Mouse (Mus musculus) urinary bladder, adult 2 months (tissue): ENCODE data around the gene Gm42742. TPM values are rescaled to one million over a fixed set of nuclear protein-coding genes. Genes with fewer than 3 reads are reported as not detected.
A peak's percentile ranks its signal among the peaks of the same experiment; 100 is the strongest.

Experiments
- DNase-seq: peaks from one replicate; pipeline ENCODE4 v3.0.0; 2022; ENCODE audit warnings: low spot score
- polyA plus RNA-seq: library from polyadenylated mRNA; depleted of rRNA; stranded (reverse); fragments of >200 nt; gene quantifications from 2 replicates; pipeline ENCODE4 v1.2.3, GENCODE M21; 2012; rRNA removed

The Gm42742 gene
- 66.3 and 76.5 TPM in 2 replicates for polyA plus RNA-seq

GRCm38 (mm10) chr7:127020901-127021562, at the start of gene Gm42742, which contains the start of gene Prrt2:
Gm42742 (minus strand) TSS chr7:127021097.
Prrt2 (minus strand) TSS chr7:127021211.
- no peak for DNase-seq

DNA sequence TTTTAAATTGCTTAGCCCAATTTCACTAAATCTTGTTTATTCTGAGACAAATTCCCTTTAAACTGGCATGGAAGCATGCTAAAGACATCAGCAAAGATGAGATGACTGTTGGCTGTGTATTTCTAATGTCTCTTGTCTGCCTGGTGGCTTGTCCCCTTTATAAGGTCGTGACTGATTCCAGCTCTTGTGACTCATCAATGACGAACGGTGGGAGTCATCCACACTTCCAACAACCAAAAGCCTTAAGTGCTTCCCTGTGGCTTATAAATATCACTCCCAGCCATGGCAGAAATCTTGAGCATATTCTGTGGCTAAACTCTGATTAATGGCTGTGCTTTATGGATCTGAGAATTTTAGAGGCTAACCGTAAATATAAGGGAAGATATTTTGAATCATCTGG, 45.4 kb upstream of the Gm42742 start:
- no peak for DNase-seq

DNA sequence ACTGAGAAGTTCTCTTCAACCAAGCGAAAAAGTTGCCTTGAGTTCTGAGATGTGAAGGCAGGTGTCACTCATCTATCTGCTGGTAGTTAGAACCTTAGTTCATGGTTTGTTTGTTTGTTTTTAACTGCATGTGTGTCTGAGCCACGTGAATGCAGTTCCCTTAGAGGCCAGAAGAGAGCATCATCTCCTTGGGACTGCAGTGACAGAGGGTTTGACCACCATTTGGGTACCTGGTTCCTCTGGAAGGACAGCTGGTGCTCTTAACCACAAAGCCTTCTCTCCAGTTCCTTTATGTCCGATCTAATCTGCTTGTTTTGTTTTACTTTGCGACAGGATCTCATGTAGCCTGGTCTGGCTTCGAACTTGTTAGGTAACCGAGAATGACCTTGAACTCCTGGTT, 44.6 kb upstream of the Gm42742 start:
- DNase-seq: no peak

DNA sequence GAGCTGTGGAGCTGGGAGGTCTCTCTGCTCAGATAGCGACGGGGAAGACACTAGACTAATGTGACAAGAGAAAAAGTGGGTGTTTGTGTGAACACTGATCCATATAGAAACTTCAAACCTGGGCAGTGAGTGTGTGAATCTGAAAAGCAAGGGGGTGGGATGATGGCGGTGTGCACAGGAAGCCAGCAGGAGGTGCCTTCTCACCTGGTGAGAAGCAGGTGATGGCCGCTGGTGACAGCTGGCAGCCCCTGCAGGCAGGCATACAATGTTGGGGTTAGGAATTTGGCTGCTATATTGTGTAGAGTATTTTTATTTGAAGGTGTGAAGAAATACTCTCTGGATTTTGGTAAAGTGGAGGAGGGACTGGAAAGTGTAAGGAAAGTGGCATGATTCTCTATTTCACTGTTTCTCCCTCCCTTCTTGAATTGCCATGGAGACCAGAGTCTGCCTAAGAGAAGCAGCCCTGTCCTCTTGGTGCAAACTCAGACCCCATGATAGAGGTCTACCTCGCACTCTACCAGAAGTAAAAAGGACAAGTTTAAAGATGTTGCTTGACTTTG, 34.2 kb upstream of the Gm42742 start:
- DNase-seq: no peak

DNA sequence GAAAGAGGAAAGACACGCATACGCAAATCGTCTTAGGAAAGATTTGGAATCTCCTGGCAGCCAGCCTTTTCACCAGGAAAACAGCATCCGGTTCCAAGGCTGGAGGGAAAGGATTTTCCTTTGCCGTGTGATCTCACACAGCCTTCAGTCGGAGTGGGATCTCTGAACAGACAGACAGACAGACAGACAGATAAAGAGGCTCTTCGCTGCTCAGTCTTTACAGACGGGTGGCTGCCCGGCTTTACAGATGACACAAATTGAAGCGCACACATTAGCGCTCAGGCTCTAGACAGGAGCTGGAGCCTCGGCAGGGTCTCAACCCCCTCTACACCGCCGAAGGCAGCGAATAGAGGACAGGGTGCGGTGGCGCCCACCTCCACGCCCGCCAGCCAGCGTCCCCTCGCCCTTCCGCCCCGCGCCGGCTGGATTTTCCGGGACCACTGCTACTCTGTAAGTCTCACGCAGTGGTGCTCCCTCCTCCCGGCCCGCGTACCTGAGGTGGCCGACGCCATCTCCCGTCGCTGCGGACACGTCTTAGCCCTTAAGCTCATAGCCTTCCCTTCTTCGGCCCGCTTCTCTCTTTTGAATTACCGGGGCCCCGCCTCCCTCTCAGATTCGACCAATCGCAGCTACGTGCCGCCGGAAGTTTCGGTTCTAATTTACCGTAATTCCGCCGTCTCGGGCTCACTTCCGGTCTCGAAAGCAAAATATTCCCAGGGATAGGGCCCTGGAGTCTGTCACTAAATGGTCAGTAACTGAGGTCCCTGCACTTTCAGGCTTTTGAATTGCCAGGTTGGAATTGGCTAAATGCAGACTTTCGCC, 21.2 kb upstream of the Gm42742 start, which contains the start of gene Kif22:
Kif22 (minus strand) TSS at position 621 of the 822 bp plus-strand sequence.
- peak; percentile 75 for DNase-seq

DNA sequence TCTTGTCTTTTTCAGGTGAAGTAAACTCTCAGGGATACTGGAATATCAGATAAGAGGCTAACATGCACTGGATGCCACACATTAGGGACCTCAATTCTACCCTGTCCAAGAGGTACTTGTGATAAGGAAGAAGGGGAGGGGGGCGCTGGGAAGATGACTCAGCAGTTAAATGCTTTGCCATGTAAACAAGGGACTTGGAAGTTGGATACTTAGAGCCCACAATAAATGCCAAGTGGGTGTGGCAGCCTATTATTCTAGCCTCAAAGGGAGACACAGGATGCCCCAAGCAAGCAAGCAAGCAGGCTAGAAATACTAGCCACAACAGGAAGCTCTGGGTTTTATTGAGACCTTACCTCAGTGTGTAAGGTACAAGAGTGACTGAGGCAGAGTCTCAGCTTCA, 10.3 kb upstream of the Gm42742 start:
- DNase-seq: no peak

GRCm38 (mm10) chr7:127030172-127030571, 9.3 kb upstream of the Gm42742 start:
- no peak for DNase-seq

GRCm38 (mm10) chr7:127027885-127028284, 7.0 kb upstream of the Gm42742 start:
- DNase-seq: no peak

GRCm38 (mm10) chr7:127026984-127027726, 6.3 kb upstream of the Gm42742 start, which contains the start of gene Maz:
Maz (minus strand) TSS chr7:127027037.
- peak; percentile 94 for DNase-seq

- peak; percentile 57 for DNase-seq
These were observed 5.7 kb upstream of the Gm42742 start for GRCm38 (mm10) chr7:127026616-127026983.

DNA sequence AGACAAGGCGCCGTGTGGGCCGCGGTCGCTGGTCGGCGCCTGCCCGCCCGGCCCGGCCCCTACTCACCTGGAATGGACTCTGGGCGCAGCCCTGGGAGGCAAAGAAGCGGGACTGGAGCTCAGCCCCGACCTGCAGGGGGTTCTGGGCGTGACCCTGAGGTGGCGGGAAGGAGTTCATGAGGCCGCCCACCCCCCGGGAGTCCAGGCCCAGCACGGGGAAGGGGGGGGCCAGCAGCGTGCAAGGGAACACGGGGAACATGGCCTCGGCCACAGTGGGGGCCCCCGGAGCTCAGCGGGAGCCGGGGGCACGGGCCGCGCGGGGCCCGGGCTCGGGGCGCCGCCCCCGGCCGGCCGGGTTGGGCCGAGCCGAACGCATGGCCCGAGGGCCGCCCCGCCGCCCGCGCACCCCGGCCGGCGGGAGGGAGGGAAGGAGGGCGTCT, 5.3 kb upstream of the Gm42742 start:
- DNase-seq: peak; percentile 63

GRCm38 (mm10) chr7:127025556-127026160, 4.8 kb upstream of the Gm42742 start:
- no peak for DNase-seq

DNA sequence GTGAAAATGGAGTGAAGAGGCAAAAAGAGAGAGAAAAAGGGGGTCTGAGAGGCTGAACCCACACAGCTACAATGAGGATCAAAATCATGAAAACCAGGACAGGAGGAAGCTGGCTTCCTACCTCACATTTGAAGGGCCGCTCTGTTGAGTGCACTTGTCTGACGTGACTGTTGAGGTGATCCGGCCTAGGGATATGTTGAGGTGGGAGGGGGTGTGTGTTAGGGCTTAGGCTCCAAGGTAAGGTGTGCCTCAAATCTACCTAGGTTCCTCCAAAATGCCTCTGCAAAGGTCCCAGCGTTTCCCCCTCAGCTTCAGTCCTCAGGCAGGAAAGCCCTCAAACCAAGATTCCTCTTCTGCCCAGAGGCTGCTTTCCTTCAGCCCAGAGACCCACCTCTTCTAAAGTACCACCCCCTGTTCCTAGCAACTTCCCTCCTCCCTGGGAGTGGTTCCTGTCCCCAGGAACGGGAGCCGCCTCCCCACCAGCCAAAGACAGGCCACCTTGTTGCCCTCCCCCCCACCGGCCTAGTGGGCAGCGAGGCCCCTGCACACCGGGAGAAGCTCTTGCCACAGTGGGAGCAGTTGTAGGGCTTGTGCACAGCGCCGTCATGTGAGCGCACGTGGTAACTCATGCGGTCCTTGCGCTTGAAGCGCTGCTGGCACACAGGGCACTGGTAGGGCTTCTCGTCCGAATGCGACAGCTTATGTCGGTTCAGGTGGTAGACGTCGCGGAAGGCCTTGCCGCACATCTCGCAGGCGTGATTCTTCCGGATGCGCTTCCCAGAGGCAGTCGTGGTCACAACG, 4.1 kb upstream of the Gm42742 start:
- DNase-seq: peak; percentile 62

GRCm38 (mm10) chr7:127023896-127024690, 3.2 kb upstream of the Gm42742 start:
- DNase-seq: no peak

GRCm38 (mm10) chr7:127023272-127023691, 2.4 kb upstream of the Gm42742 start:
- no peak for DNase-seq

GRCm38 (mm10) chr7:127022528-127023271, 1.8 kb upstream of the Gm42742 start:
- no peak for DNase-seq

- DNase-seq: no peak
These were observed 948 bp upstream of the Gm42742 start for GRCm38 (mm10) chr7:127021563-127022527.

- no peak for DNase-seq
These were observed 406 bp downstream of the Gm42742 start for GRCm38 (mm10) chr7:127020491-127020890.
